Mouse (Mus musculus): ENCODE data around the gene Fto. TPM values are rescaled to one million over a fixed set of nuclear protein-coding genes. Genes with fewer than 3 reads are reported as not detected.
A peak's percentile ranks its signal among the peaks of the same experiment; 100 is the strongest.

The Fto gene
- polyA plus RNA-seq, 1 experiment from 2014 or later: 72.1 TPM

DNA sequence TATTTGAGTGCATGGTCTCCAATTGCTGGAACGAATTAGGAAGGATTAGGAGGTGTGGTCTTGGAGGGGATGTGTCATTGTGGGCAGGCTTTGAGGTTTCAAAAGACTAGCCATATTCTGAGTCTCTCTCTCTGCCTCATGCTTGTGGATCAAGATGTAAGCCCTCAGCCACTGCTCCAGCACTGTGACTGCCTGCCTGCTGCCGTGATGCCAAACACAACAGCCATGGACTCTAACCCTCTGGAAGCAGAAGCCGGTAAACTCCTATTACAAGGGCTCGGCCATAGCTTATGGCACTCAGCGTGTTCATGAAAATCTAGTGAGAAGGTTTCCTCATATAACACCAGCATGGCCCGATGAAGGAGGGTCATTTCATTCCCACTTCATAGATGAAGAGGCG is 36.5 kb downstream of the Fto start:
- Histone ChIP-seq H3K9ac (ENCODE audit: low read length) (no peak overlapping the region), H3K9me3 (replicated peaks; ENCODE audit: control insufficient read depth, low read length) (no peaks in the 10 kb centered on the region), H3K27ac (ENCODE audit: low read length) (no peak overlapping the region), H3K27me3 (ENCODE audit: control insufficient read depth, insufficient read depth, low read length) (no peaks in the 10 kb centered on the region), H3K4me1 (ENCODE audit: control insufficient read depth, insufficient read depth, low read length) (peaks cover 27% of the 10 kb centered on the region), H3K4me3 (ENCODE audit: low read length) (no peak overlapping the region), H3K36me3 (ENCODE audit: control insufficient read depth, insufficient read depth) (0 out of 2 replicates have a peak, but pooled peaks cover 3% of the 10 kb centered on the region), H3K4me2 (ENCODE audit: low read depth, low read length) (no peak overlapping the region)
- ATAC-seq (replicated peaks; ENCODE audit: extremely low read depth, insufficient read depth, low FRiP score): no peak
- 95% methylated on average over 7 of the region's 7 CpGs for WGBS

- Histone ChIP-seq H3K4me1 (ENCODE audit: control insufficient read depth, insufficient read depth, low read length) (peaks cover 27% of the 10 kb centered on the region), H3K9me3 (replicated peaks; ENCODE audit: control insufficient read depth, low read length) (no peaks in the 10 kb centered on the region), H3K4me3 (ENCODE audit: low read length) (no peak overlapping the region; the same call in 1 of the 2 replicates), H3K4me2 (ENCODE audit: low read depth, low read length) (peak overlapping the region; percentile 52), H3K27ac (ENCODE audit: low read length) (peak overlapping the region; percentile 29), H3K36me3 (ENCODE audit: control insufficient read depth, insufficient read depth) (0 out of 2 replicates have a peak, but pooled peaks cover 3% of the 10 kb centered on the region), H3K9ac (ENCODE audit: low read length) (peak overlapping the region; percentile 46; the same call in 1 of the 2 replicates), H3K27me3 (ENCODE audit: control insufficient read depth, insufficient read depth, low read length) (no peaks in the 10 kb centered on the region)
- no peak for ATAC-seq (replicated peaks; ENCODE audit: extremely low read depth, insufficient read depth, low FRiP score)
- WGBS: 34% methylated on average over 7 of the region's 7 CpGs
Measured at GRCm38 (mm10) chr8:91350628-91351027, 37.3 kb downstream of the Fto start.

GRCm38 (mm10) chr8:91352598-91352997 is 39.3 kb downstream of the Fto start:
- no peak for ATAC-seq (replicated peaks; ENCODE audit: extremely low read depth, insufficient read depth, low FRiP score)
- H3K4me2 ChIP-seq (ENCODE audit: low read depth, low read length): no peak overlapping the region
- no peak overlapping the region for H3K27ac ChIP-seq (ENCODE audit: low read length)
- no peak overlapping the region for H3K4me3 ChIP-seq (ENCODE audit: low read length)
- H3K9ac ChIP-seq (ENCODE audit: low read length): no peak overlapping the region
- H3K36me3 ChIP-seq (ENCODE audit: control insufficient read depth, insufficient read depth): 0 out of 2 replicates have a peak, but pooled peaks cover 3% of the 10 kb centered on the region
- H3K9me3 ChIP-seq (replicated peaks; ENCODE audit: control insufficient read depth, low read length): no peaks in the 10 kb centered on the region
- WGBS: 83% methylated on average over 3 of the region's 3 CpGs
- H3K27me3 ChIP-seq (ENCODE audit: control insufficient read depth, insufficient read depth, low read length): no peaks in the 10 kb centered on the region
- peaks cover 20% of the 10 kb centered on the region for H3K4me1 ChIP-seq (ENCODE audit: control insufficient read depth, insufficient read depth, low read length)

DNA sequence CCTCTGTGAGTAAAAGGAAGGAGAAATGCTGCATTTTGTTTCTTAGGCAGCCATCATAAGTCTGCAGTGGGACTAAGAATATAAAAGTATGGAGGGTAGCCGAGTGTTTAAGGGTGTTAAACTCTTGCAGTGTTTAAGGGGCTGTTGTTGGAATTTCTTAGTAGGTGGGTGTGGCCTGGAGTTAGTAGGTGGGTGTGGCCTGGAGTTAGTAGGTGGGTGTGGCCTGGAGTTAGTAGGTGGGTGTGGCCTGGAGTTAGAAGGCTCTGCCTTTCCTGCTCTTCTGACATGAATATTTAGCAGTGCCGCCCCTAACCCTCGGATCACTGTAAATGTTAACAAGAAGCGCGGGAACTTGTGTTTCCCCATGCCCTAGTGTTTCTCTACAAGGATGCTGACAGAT is 39.7 kb downstream of the Fto start:
- no peaks in the 10 kb centered on the region for H3K9me3 ChIP-seq (replicated peaks; ENCODE audit: control insufficient read depth, low read length)
- peaks cover 16% of the 10 kb centered on the region for H3K4me1 ChIP-seq (ENCODE audit: control insufficient read depth, insufficient read depth, low read length)
- 65% methylated on average over 5 of the region's 5 CpGs for WGBS
- no peak for ATAC-seq (replicated peaks; ENCODE audit: extremely low read depth, insufficient read depth, low FRiP score)
- H3K9ac ChIP-seq (ENCODE audit: low read length): no peak overlapping the region
- H3K36me3 ChIP-seq (ENCODE audit: control insufficient read depth, insufficient read depth): 0 out of 2 replicates have a peak, but pooled peaks cover 3% of the 10 kb centered on the region
- H3K4me3 ChIP-seq (ENCODE audit: low read length): no peak overlapping the region
- H3K27ac ChIP-seq (ENCODE audit: low read length): no peak overlapping the region
- no peak overlapping the region for H3K4me2 ChIP-seq (ENCODE audit: low read depth, low read length)
- H3K27me3 ChIP-seq (ENCODE audit: control insufficient read depth, insufficient read depth, low read length): no peaks in the 10 kb centered on the region

DNA sequence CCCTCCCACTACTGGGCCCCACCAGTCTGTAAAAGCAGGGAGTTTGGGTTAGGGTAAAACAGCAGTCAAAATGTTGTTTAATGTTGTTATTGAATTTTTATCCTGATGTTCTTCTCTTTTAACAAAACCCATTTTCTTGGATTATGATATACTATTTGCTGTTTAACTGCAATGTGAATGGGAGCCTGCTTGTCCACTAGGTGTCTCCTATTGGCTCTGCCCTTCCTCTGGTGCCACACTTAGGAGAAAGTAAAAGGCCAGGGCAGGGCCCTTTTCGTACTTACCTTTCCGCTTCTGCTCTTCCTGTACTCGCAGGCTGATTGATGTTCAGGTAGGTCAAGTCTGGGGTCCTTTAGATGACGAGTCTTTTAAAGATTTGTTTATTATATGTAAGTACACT is 40.6 kb downstream of the Fto start:
- ATAC-seq (replicated peaks; ENCODE audit: extremely low read depth, insufficient read depth, low FRiP score): no peak
- Histone ChIP-seq H3K27ac (ENCODE audit: low read length) (no peak overlapping the region), H3K4me3 (ENCODE audit: low read length) (no peak overlapping the region), H3K4me1 (ENCODE audit: control insufficient read depth, insufficient read depth, low read length) (peaks cover 14% of the 10 kb centered on the region), H3K36me3 (ENCODE audit: control insufficient read depth, insufficient read depth) (0 out of 2 replicates have a peak, but pooled peaks cover 3% of the 10 kb centered on the region), H3K4me2 (ENCODE audit: low read depth, low read length) (no peak overlapping the region), H3K9me3 (replicated peaks; ENCODE audit: control insufficient read depth, low read length) (no peaks in the 10 kb centered on the region), H3K27me3 (ENCODE audit: control insufficient read depth, insufficient read depth, low read length) (no peaks in the 10 kb centered on the region), H3K9ac (ENCODE audit: low read length) (no peak overlapping the region)
- 81% methylated on average over 4 of the region's 4 CpGs for WGBS

GRCm38 (mm10) chr8:91355301-91355905 is 42.1 kb downstream of the Fto start:
- Histone ChIP-seq H3K36me3 (ENCODE audit: control insufficient read depth, insufficient read depth) (no peaks in the 10 kb centered on the region), H3K9ac (ENCODE audit: low read length) (no peak overlapping the region), H3K4me3 (ENCODE audit: low read length) (no peak overlapping the region), H3K27me3 (ENCODE audit: control insufficient read depth, insufficient read depth, low read length) (no peaks in the 10 kb centered on the region), H3K27ac (ENCODE audit: low read length) (no peak overlapping the region), H3K4me2 (ENCODE audit: low read depth, low read length) (no peak overlapping the region), H3K9me3 (replicated peaks; ENCODE audit: control insufficient read depth, low read length) (no peaks in the 10 kb centered on the region), H3K4me1 (ENCODE audit: control insufficient read depth, insufficient read depth, low read length) (peaks cover 12% of the 10 kb centered on the region)
- no peak for ATAC-seq (replicated peaks; ENCODE audit: extremely low read depth, insufficient read depth, low FRiP score)
- WGBS: 58% methylated on average over 10 of the region's 10 CpGs

GRCm38 (mm10) chr8:91355956-91356699 is 42.8 kb downstream of the Fto start:
- no peak overlapping the region for H3K9ac ChIP-seq (ENCODE audit: low read length)
- H3K27me3 ChIP-seq (ENCODE audit: control insufficient read depth, insufficient read depth, low read length): no peaks in the 10 kb centered on the region
- no peak overlapping the region for H3K4me2 ChIP-seq (ENCODE audit: low read depth, low read length)
- H3K4me1 ChIP-seq (ENCODE audit: control insufficient read depth, insufficient read depth, low read length): peaks cover 9% of the 10 kb centered on the region
- no peaks in the 10 kb centered on the region for H3K36me3 ChIP-seq (ENCODE audit: control insufficient read depth, insufficient read depth)
- no peak overlapping the region for H3K4me3 ChIP-seq (ENCODE audit: low read length)
- ATAC-seq (replicated peaks; ENCODE audit: extremely low read depth, insufficient read depth, low FRiP score): no peak
- WGBS: 90% methylated on average over 11 of the region's 11 CpGs
- H3K27ac ChIP-seq (ENCODE audit: low read length): no peak overlapping the region
- H3K9me3 ChIP-seq (replicated peaks; ENCODE audit: control insufficient read depth, low read length): no peaks in the 10 kb centered on the region

- no peak for ATAC-seq (replicated peaks; ENCODE audit: extremely low read depth, insufficient read depth, low FRiP score)
- Histone ChIP-seq H3K27me3 (ENCODE audit: control insufficient read depth, insufficient read depth, low read length) (no peaks in the 10 kb centered on the region), H3K4me1 (ENCODE audit: control insufficient read depth, insufficient read depth, low read length) (peaks cover 11% of the 10 kb centered on the region), H3K36me3 (ENCODE audit: control insufficient read depth, insufficient read depth) (no peaks in the 10 kb centered on the region), H3K4me3 (ENCODE audit: low read length) (no peak overlapping the region), H3K4me2 (ENCODE audit: low read depth, low read length) (no peak overlapping the region), H3K27ac (ENCODE audit: low read length) (no peak overlapping the region), H3K9me3 (replicated peaks; ENCODE audit: control insufficient read depth, low read length) (no peaks in the 10 kb centered on the region), H3K9ac (ENCODE audit: low read length) (no peak overlapping the region)
- WGBS: 85% methylated on average over 4 of the region's 4 CpGs
Measured at GRCm38 (mm10) chr8:91357493-91358014, 44.2 kb downstream of the Fto start.

DNA sequence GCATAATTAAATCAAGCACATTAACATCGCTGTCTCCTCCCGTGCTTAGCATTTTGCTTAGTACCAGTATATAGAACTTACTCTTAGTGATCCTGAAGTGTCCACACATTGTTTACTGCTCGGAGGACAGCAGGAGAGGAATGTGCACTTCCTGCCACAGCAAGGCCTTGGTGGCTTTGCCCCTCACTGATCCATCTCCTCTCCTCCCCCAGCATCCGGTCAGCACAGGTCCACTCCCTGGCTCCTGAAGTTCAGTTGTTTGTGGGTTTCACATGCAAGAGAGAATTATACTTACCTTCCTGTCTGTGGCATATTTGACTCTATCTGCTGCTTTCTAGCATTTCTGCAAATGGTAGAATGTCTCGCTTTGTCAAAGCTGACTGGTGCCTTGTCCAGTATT is 44.7 kb downstream of the Fto start:
- no peak overlapping the region for H3K4me2 ChIP-seq (ENCODE audit: low read depth, low read length)
- H3K9me3 ChIP-seq (replicated peaks; ENCODE audit: control insufficient read depth, low read length): no peaks in the 10 kb centered on the region
- H3K4me3 ChIP-seq (ENCODE audit: low read length): no peak overlapping the region
- H3K9ac ChIP-seq (ENCODE audit: low read length): no peak overlapping the region
- ATAC-seq (replicated peaks; ENCODE audit: extremely low read depth, insufficient read depth, low FRiP score): no peak
- no peaks in the 10 kb centered on the region for H3K36me3 ChIP-seq (ENCODE audit: control insufficient read depth, insufficient read depth)
- H3K27me3 ChIP-seq (ENCODE audit: control insufficient read depth, insufficient read depth, low read length): no peaks in the 10 kb centered on the region
- peaks cover 15% of the 10 kb centered on the region for H3K4me1 ChIP-seq (ENCODE audit: control insufficient read depth, insufficient read depth, low read length)
- no peak overlapping the region for H3K27ac ChIP-seq (ENCODE audit: low read length)
- 80% methylated on average over 5 of the region's 5 CpGs for WGBS

Measured in heart, embryonic 16.5 days (tissue).